Mouse (Mus musculus) CD4-positive, CD25-positive, alpha-beta regulatory T cell (primary cell): ENCODE data around the gene 1700080E11Rik. TPM values are rescaled to one million over a fixed set of nuclear protein-coding genes. Genes with fewer than 3 reads are reported as not detected.

Source experiments
- polyA plus RNA-seq: library from polyadenylated mRNA; unstranded; fragments of 100-300 nt; shearing (Covaris generic); gene quantifications from one replicate; pipeline ENCODE4 v1.2.1, GENCODE M21; 2017

1700080E11Rik gene
- polyA plus RNA-seq, result not detected

GRCm38 (mm10) chr9:105144992-105145391 is at the start of gene 1700080E11Rik:
TSS of gene 1700080E11Rik (minus strand) at chr9:105145092.

GRCm38 (mm10) chr9:105131253-105132001 is 13.5 kb downstream of the 1700080E11Rik start, which contains the start of gene Nudt16:
TSS of gene Nudt16 (minus strand) at chr9:105131824.

Other genes starting within 250 kb of the 1700080E11Rik start
- gene Mrpl3, start 91.9 kb downstream of the 1700080E11Rik start, polyA plus RNA-seq, result 76.9 TPM
- gene Nudt16, start 13.3 kb downstream of the 1700080E11Rik start, polyA plus RNA-seq, result 60.7 TPM